Mouse (Mus musculus): ENCODE results near the gene Plekha8. TPM values are rescaled to one million over a fixed set of nuclear protein-coding genes. Genes with fewer than 3 reads are reported as not detected.
A peak's percentile ranks its signal among the peaks of the same experiment; 100 is the strongest.

Plekha8 gene
- polyA plus RNA-seq, 1 experiment from 2014 or later, result 19.4 TPM

DNA sequence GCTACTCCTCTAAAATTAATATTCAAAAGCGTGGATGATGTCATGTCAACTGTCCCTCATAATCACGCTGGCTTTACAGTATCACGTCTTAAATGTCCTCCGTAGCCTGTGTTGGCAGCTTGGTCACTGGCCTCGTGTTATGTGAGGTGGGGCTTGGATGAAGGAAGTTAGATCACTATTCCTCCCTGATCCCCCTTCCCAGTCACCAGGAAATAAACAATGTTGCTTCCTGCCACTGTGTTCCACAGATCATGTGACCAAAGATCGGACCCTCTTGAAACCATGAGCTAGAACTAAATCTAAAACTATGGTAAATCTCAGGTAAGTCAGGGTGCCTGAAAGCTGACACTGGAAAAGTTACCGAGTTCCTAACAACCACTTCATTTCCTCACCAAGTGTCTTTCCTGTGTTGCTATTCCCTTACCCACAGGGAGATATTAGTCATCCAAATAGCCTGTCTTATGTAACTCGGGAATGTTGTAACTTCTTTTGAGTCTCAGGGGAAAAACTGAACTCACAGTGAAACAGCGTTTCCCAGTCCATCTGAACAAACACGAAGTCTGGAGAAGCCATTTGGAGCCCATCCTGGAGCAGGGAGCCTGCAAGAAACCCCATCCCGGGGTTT lies 60.7 kb downstream of the Plekha8 start:
- WGBS (ENCODE audit: missing documents), result 73% methylated on average over 11 of the region's 11 CpGs
- H3K79me2 ChIP-seq (ENCODE audit: inconsistent target), result no peaks in the 10 kb centered on the region
- no peak overlapping the region for H3K4me3 ChIP-seq (ENCODE audit: inconsistent target)
- no peaks in the 10 kb centered on the region for H3K36me3 ChIP-seq (ENCODE audit: inconsistent target)
- no peak overlapping the region for H3K27ac ChIP-seq

DNA sequence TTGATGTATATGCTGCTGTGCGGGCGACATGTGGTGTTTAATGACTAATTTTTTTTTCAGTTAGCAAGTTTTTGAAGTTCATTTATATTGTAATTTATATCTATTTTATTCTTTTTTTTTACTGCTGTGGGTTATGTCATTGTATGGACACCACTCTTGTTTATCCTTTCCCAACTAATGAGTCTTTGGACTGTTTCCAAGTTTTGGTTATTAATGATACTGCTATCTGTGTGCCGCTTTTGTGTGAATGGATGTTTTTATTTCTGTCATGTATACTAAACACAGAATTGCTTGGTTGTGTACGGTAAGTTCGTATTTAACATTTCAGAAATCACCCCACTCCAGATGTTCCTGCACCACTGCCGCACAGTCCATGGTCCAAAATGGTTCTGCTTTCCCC lies 63.0 kb downstream of the Plekha8 start:
- Histone ChIP-seq H3K4me3 (ENCODE audit: inconsistent target) (no peak overlapping the region), H3K36me3 (ENCODE audit: inconsistent target) (no peaks in the 10 kb centered on the region), H3K27ac (no peak overlapping the region), H3K79me2 (ENCODE audit: inconsistent target) (no peaks in the 10 kb centered on the region)
- WGBS (ENCODE audit: missing documents), result 100% methylated on average over 4 of the region's 6 CpGs

DNA sequence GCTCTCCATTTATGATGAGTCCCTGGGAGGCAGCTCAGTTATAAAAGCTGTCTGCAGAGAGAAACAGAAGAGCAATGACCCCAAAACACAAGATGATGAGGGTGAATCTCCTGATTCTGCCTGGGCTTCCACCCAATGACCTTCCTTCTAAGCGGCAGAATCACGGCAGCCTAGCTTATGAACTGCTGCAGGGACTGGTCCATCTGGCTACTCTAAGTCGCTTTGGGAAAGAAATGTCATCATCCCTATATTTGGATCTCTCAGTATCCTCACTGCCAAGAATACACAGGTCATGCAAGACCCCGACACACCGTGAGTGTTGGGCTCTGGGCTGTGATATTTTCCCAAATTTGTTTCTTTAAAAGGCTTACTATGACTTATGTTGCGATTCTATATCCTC lies 75.0 kb downstream of the Plekha8 start:
- H3K4me3 ChIP-seq (ENCODE audit: inconsistent target), result no peak overlapping the region
- no peaks in the 10 kb centered on the region for H3K79me2 ChIP-seq (ENCODE audit: inconsistent target)
- 92% methylated on average over 6 of the region's 6 CpGs for WGBS (ENCODE audit: missing documents)
- H3K27ac ChIP-seq, result no peak overlapping the region
- no peaks in the 10 kb centered on the region for H3K36me3 ChIP-seq (ENCODE audit: inconsistent target)

DNA sequence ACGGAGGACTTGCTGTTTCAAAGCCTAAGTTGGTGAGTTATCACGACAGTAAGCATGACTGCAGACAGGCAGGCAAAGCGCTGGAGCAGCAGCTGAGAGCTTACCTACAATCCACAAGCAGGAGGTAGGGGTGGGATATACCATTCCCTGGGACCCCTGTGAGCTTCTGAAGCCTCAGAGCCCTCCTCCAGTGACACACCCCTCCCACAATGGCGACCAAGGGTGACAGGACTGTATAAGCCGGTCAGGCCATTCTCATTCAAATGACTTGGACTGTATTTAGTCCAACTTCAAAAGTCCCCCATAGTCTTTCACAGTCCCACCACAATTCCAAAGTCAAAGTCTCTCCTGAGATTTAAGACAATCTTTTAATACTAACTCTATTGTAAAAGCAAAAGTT lies 78.0 kb downstream of the Plekha8 start:
- no peaks in the 10 kb centered on the region for H3K36me3 ChIP-seq (ENCODE audit: inconsistent target)
- whole genome bisulfite sequencing (ENCODE audit: missing documents), result 76% methylated on average over 5 of the region's 5 CpGs
- H3K79me2 ChIP-seq (ENCODE audit: inconsistent target), result no peaks in the 10 kb centered on the region
- no peak overlapping the region for H3K27ac ChIP-seq
- H3K4me3 ChIP-seq (ENCODE audit: inconsistent target), result no peak overlapping the region

DNA sequence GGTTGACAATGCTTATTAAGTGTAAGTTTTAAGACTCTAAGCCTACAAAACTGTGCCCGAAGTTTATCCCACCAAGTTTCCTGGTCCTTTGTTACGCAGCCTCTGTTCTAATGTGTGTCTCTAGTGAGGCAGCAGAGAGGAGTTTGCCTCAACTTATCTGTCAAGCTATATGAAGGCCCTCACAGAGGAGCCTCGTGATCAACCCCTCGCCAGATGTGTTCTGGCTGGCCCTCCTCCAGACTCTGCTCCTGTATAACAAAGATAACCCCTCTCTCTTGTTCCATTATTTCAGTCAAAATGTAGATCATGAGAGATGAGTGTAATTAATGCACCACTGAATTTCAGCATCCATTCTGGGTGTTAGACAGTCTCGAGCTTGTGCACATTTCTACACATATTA lies 84.8 kb downstream of the Plekha8 start:
- Histone ChIP-seq H3K27ac (no peak overlapping the region), H3K79me2 (ENCODE audit: inconsistent target) (no peaks in the 10 kb centered on the region)

DNA sequence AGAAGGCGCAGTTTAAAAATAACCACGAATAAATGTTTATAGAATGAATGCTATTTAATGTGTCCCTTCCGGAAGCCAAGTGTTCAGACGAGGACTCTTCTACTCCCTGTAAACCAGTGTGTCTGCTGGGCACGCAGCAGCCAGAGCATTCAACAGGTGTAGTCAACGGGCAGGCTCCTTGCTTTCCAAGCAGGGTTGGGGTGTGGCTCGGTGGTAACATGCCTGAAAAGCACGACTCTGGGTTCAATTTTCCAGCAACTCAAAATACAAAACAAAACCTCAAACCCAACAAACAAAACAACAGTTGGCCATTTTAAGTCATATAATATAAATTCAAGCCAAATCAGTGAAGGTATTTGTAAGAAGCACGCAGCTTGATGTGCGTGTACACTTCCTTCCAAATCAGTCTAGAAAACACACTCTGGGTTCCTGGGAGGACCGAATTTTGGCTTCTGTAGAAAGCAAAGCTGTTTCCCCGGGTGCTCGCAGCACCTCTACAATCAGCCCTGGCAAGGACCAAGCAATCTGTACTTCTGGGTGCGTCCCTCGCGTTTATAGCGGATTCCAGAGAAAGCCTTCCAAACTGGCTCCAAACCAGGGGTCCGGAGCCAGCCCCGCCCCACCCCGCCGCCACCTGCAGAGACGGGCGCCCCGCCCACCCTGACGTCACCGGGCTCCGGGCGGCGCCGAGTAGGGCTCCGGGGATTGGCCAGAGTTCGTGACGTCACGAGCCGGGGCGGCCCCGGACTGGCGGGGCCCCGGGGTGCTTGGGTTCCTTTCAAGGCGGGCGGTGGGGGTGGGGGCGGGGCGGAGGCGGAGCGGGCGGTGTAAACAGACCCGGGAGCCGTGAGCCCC lies 86.2 kb downstream of the Plekha8 start, which contains the start of gene Mturn:
Mturn (plus strand) TSS at position 734 of the 855 bp plus-strand sequence.
- Histone ChIP-seq H3K36me3 (ENCODE audit: inconsistent target) (no peaks in the 10 kb centered on the region), H3K79me2 (ENCODE audit: inconsistent target) (no peaks in the 10 kb centered on the region), H3K4me3 (ENCODE audit: inconsistent target) (peak within 1 kb of the TSS; percentile 47), H3K27ac (no peak within 1 kb of the TSS)
- 2% methylated on average over 46 of the region's 48 CpGs for WGBS (ENCODE audit: missing documents)

More for the DNA sequence above, 84.8 kb downstream of the Plekha8 start:
- Histone ChIP-seq H3K4me3 (ENCODE audit: inconsistent target) (no peak overlapping the region), H3K36me3 (ENCODE audit: inconsistent target) (no peaks in the 10 kb centered on the region)
- WGBS (ENCODE audit: missing documents), result 85% methylated on average over 5 of the region's 5 CpGs

DNA sequence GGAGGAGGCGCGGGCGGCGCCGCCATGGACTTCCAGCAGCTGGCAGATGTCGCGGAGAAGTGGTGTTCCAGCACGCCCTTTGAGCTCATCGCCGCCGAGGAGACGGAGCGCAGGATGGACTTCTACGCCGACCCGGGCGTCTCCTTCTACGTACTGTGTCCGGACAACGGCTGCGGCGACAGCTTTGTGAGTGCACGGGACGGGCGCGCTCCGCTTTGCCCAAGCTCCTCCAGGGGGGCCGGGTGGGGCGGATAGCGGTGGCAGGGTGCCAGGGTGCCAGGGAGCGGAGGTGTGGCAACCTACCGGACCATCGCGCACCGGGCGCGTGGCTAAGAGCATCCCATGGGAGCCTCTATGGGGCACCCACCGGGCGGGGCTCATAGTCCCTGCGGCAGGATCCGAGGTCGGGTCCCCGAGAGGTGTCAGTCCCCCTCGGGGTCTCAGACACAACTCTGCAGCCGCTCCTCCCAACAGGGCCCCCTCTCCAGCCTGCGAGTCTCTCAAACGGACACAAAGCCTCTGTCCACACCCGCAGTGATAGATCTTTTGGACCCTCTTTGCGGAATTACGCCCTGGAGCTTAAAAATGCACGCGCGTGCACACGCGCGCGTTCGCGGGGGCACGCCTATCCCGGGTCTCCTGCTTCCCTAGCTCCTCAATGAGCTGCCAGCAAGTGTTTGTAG lies 87.0 kb downstream of the Plekha8 start:
- WGBS (ENCODE audit: missing documents), result under 1% methylated on average over 61 of the region's 61 CpGs
- Histone ChIP-seq H3K4me3 (ENCODE audit: inconsistent target) (peak overlapping the region; percentile 33), H3K27ac (no peak overlapping the region), H3K36me3 (ENCODE audit: inconsistent target) (no peaks in the 10 kb centered on the region), H3K79me2 (ENCODE audit: inconsistent target) (no peaks in the 10 kb centered on the region)

DNA sequence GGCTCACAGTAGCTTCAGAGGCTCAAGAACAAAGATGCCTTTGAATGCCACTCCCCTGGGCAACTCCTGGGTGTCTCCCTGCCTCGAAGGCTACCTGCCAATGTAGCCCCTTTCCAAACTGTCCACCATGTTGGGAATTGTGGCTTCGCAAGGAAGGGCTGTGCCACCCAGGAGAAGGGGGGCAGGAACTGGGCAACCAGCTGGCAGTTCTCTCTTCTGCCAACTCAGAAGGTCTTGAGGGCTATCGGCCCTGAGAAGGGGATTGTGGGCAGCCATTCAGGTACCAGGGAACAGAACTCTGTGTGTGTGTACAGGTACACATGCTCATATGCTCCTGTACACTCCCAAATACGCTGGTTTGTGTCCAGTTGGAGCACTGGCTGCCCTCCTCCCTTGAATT lies 89.2 kb downstream of the Plekha8 start:
- H3K27ac ChIP-seq, result no peak overlapping the region
- no peak overlapping the region for H3K4me3 ChIP-seq (ENCODE audit: inconsistent target)
- 59% methylated on average over 4 of the region's 4 CpGs for WGBS (ENCODE audit: missing documents)
- H3K36me3 ChIP-seq (ENCODE audit: inconsistent target), result no peaks in the 10 kb centered on the region
- H3K79me2 ChIP-seq (ENCODE audit: inconsistent target), result no peaks in the 10 kb centered on the region

DNA sequence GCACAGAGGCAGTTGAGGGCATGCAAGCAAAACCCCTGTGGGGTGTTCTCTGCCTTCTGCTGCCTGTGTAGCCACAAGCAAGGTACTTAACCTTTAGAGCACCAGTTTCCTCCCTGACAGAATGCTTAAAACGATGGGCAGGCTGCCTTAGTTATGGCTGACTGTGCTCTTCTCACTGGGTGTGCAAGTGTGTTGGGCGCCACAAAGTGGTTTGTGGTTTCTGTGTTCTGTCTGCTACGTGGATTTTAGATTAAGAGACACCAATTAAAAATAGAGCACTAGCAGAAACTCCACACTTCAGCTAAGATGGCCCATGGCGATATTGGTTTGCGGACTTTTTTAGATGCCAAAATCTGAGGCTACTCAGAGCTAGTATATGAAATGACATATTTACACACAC lies 90.2 kb downstream of the Plekha8 start:
- Histone ChIP-seq H3K27ac (no peak overlapping the region), H3K4me3 (ENCODE audit: inconsistent target) (no peak overlapping the region), H3K79me2 (ENCODE audit: inconsistent target) (no peaks in the 10 kb centered on the region), H3K36me3 (ENCODE audit: inconsistent target) (no peaks in the 10 kb centered on the region)
- 30% methylated on average over 5 of the region's 5 CpGs for WGBS (ENCODE audit: missing documents)

DNA sequence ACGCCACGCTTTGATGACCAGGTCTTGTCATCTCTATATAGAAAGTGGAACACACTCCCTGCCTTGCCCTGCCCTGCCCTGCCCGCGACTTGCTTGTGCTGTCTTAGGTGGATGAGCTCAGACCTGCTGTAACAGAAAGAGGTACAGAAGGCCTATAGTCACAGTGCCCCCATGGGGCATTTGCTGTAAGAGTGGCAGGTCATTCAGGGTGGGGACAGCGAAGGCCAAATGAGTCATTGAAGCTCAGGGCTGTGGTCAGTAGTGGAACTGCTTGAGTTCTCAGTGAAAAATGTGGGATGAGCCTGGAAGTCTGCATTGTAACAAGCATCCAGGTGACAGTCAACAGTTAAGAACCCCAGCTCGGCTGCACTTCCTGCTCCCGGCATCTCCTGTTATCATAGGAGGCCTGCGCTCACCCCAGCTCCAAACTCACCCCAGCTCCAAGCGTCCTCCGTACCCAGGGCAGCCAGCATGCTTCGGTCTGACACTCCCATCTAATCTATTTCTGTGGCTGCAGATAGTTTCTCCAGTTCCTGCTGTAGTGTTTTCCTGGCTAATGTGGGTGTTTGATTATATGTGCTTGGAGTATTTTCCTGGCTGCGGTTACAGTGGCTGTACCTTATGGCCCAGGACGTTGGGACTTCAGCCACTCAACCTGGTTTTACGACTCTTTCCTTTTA lies 90.9 kb downstream of the Plekha8 start:
- Histone ChIP-seq H3K4me3 (ENCODE audit: inconsistent target) (no peak overlapping the region), H3K36me3 (ENCODE audit: inconsistent target) (no peaks in the 10 kb centered on the region), H3K79me2 (ENCODE audit: inconsistent target) (no peaks in the 10 kb centered on the region), H3K27ac (no peak overlapping the region)
- WGBS (ENCODE audit: missing documents), result 85% methylated on average over 13 of the region's 14 CpGs

DNA sequence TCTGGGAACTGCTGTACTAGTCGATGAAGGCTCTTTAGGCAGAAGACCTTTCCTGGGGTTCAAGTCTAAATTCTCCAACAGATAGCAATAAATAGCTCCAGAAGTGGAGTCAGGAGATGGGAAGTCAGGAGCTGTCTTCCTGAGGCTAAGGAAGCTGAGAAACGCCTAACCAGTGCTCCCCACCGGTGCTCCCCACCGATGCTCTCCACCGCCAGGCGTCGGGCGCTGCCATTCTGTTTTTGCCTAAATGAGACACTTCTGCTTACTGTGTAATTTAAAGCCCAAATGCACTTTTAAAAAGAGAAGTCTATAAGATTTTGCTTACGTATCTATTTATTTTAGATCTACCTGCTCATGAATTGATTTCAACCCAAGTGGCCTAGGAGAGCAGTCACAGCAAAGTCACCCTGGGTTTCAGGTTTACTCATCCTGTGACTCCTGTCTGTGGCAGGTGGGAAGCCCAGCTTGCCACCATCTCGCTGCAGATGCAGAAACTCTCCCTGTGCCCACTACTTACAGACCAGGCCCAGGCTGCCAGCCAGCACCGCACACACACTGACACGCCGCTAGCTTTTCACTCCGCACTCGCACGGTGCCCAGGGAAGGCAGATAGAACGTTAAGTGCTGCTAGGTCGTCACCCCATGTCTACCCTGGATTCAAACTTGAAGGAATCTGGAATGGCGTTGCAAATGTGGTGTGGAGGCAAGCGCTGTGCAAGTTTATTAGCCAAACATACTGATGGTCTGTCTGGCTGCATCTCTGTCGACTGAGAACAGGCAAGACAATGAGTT lies 92.2 kb downstream of the Plekha8 start:
- WGBS (ENCODE audit: missing documents), result 96% methylated on average over 21 of the region's 21 CpGs
- Histone ChIP-seq H3K79me2 (ENCODE audit: inconsistent target) (no peaks in the 10 kb centered on the region), H3K27ac (no peak overlapping the region), H3K4me3 (ENCODE audit: inconsistent target) (no peak overlapping the region), H3K36me3 (ENCODE audit: inconsistent target) (no peaks in the 10 kb centered on the region)

DNA sequence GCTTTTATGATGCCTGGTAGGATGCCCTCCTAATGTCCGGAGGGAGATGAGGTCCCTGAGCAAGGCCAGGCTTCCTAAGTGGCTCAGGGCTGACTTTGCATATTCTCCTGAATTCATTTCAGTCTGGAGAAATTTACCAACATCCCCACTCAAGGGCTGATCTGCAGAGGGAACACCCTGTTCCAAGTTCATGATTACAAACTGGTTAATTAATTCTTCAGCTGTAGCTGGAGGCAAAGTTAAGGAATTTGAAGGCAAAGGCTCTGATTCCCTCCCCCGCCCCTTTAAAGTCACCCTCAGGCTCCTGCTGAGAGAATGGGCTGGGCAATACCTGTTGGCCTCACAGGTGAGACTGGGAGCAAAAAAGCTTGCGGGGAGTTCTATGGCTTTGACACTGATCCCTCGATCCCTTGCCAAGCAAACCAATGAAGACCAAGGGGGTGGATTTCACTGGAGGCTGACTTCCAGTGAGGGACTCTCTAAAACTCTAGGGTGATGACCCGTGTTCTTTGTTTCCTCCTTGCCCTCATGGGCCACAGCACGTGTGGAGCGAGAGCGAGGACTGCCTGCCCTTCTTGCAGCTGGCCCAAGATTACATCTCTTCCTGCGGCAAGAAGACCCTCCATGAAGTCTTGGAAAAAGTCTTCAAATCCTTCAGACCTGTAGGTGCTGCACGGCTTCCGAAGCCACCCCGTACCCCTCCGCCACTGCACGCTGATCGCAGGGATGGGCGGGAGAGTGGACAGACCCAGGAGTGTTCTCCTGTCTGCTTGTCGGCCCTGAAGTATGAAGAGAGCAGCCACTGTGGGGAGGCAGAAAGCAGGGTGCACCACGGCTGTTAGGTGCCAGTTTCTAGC lies 93.8 kb downstream of the Plekha8 start:
- 92% methylated on average over 18 of the region's 18 CpGs for WGBS (ENCODE audit: missing documents)
- Histone ChIP-seq H3K27ac (no peak overlapping the region), H3K4me3 (ENCODE audit: inconsistent target) (no peak overlapping the region), H3K36me3 (ENCODE audit: inconsistent target) (no peaks in the 10 kb centered on the region), H3K79me2 (ENCODE audit: inconsistent target) (no peaks in the 10 kb centered on the region)

DNA sequence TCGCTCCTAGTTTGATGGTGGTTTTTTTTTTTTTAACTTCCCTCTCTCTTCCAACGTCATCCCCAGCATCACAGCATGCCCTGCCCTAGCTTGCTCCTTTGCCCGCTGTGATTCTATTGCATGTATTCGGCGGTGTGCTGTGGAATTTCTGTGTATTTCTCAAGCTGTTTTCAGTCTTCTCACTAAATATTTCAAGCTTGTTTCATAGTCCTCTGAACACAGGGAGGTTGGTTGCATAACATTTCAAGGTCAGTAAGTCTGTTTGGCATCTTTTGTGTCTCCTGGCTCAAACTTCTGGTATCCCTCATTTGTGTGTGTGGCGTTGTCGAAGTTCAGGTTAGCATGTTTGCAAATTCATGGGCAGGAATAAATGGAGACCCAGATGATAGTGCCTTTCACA lies 94.8 kb downstream of the Plekha8 start:
- WGBS (ENCODE audit: missing documents), result 93% methylated on average over 7 of the region's 7 CpGs
- H3K4me3 ChIP-seq (ENCODE audit: inconsistent target), result no peak overlapping the region

More for the DNA sequence above, 94.8 kb downstream of the Plekha8 start:
- Histone ChIP-seq H3K27ac (no peak overlapping the region), H3K36me3 (ENCODE audit: inconsistent target) (no peaks in the 10 kb centered on the region), H3K79me2 (ENCODE audit: inconsistent target) (no peaks in the 10 kb centered on the region)
